Mouse (Mus musculus): ENCODE results near the gene Slc17a2.
"Not testable (repeated sequence)": the region's sequence is repeated elsewhere in the genome, so short reads cannot be mapped to it uniquely, and the experiment has no call there.

Slc17a2 gene

GRCm38 (mm10) chr13:23806422-23807052 lies at the start of gene Slc17a2:
Gene Slc17a2, plus strand, starts transcription at chr13:23806993.
- DNase-seq: no peak

- DNase-seq: no peak
These were observed 49.5 kb upstream of the Slc17a2 start for GRCm38 (mm10) chr13:23757211-23757773.

- no peak for DNase-seq
These were observed 48.9 kb upstream of the Slc17a2 start for GRCm38 (mm10) chr13:23757921-23758320.

- no peak for DNase-seq
These were observed 47.5 kb upstream of the Slc17a2 start for GRCm38 (mm10) chr13:23759251-23759771.

GRCm38 (mm10) chr13:23759916-23760239 lies 46.9 kb upstream of the Slc17a2 start:
- no peak for DNase-seq

- no peak for DNase-seq
These were observed 46.4 kb upstream of the Slc17a2 start for GRCm38 (mm10) chr13:23760240-23760971.

- DNase-seq: peak; percentile 99
These were observed 45.6 kb upstream of the Slc17a2 start, which contains the start of gene Hist1h4a for GRCm38 (mm10) chr13:23760972-23761864. Gene Hist1h4a, minus strand, starts transcription at chr13:23761230.

GRCm38 (mm10) chr13:23761871-23762821 lies 44.6 kb upstream of the Slc17a2 start, which contains the start of gene Hist1h3a:
Gene Hist1h3a, minus strand, starts transcription at chr13:23762386.
- DNase-seq: peak; percentile 57

- DNase-seq: no peak
These were observed 43.6 kb upstream of the Slc17a2 start for GRCm38 (mm10) chr13:23763242-23763585.

- peak; percentile 83 for DNase-seq
These were observed 43.0 kb upstream of the Slc17a2 start, which contains the start of gene Hist1h1a for GRCm38 (mm10) chr13:23763586-23764323. Gene Hist1h1a, plus strand, starts transcription at chr13:23763666.

GRCm38 (mm10) chr13:23764324-23765171 lies 42.2 kb upstream of the Slc17a2 start:
- no peak for DNase-seq

GRCm38 (mm10) chr13:23765172-23765513 lies 41.6 kb upstream of the Slc17a2 start:
- no peak for DNase-seq

- no peak for DNase-seq
These were observed 40.0 kb upstream of the Slc17a2 start for GRCm38 (mm10) chr13:23766772-23767171.

- no peak for DNase-seq
These were observed 37.9 kb upstream of the Slc17a2 start for GRCm38 (mm10) chr13:23768834-23769397.

GRCm38 (mm10) chr13:23769613-23770012 lies 37.2 kb upstream of the Slc17a2 start, which contains the start of gene Trim38:
Gene Trim38, plus strand, starts transcription at chr13:23769913.
- DNase-seq: not testable (repeated sequence)

- peak; percentile 20 for DNase-seq
These were observed 34.1 kb upstream of the Slc17a2 start for GRCm38 (mm10) chr13:23772561-23773313.

- no peak for DNase-seq
These were observed 28.5 kb upstream of the Slc17a2 start for GRCm38 (mm10) chr13:23778339-23778738.

GRCm38 (mm10) chr13:23779025-23779424 lies 27.8 kb upstream of the Slc17a2 start:
- DNase-seq: no peak

- peak; percentile 67 for DNase-seq
These were observed 14.3 kb upstream of the Slc17a2 start for GRCm38 (mm10) chr13:23792520-23792919.

All from lung, postnatal 14 days (tissue).